Mouse (Mus musculus): ENCODE measurements at regions not wholly inside any gene's neighbourhood (a gene's known extent, or its start where the extent isn't known, plus 50 kb on each side); places are given as distances from the start of the nearest gene placed in this dataset.
"Not testable (repeated sequence)": the region's sequence is repeated elsewhere in the genome, so short reads cannot be mapped to it uniquely, and the experiment has no call there.

GRCm38 (mm10) chr5:149857019-149857418 lies 161.5 kb upstream of the Rxfp2 start:
- Histone ChIP-seq H3K4me2 (no peak overlapping the region), H3K36me3 (no peaks in the 10 kb centered on the region)

GRCm38 (mm10) chr5:149861489-149861962 lies 156.9 kb upstream of the Rxfp2 start:
- peak; percentile 66; the same call in 1 of the 2 replicates for ATAC-seq (ENCODE audit: low FRiP score)
- no peaks in the 10 kb centered on the region for H3K36me3 ChIP-seq
- no peak overlapping the region for H3K4me2 ChIP-seq
- H3K27ac ChIP-seq, result no peak overlapping the region
- no peaks in the 10 kb centered on the region for H3K4me1 ChIP-seq (replicated peaks)
- no peak overlapping the region for H3K4me3 ChIP-seq
- H3K27me3 ChIP-seq, result no peaks in the 10 kb centered on the region
- WGBS, result 48% methylated on average over 4 of the region's 4 CpGs
- no peaks in the 10 kb centered on the region for H3K9me3 ChIP-seq
- H3K9ac ChIP-seq, result no peak overlapping the region

More at GRCm38 (mm10) chr5:149857019-149857418, 161.5 kb upstream of the Rxfp2 start:
- H3K4me3 ChIP-seq, result no peak overlapping the region
- H3K27ac ChIP-seq, result no peak overlapping the region
- no peaks in the 10 kb centered on the region for H3K9me3 ChIP-seq
- H3K4me1 ChIP-seq (replicated peaks), result no peaks in the 10 kb centered on the region
- no peak overlapping the region for H3K9ac ChIP-seq
- ATAC-seq (ENCODE audit: low FRiP score), result no peak
- H3K27me3 ChIP-seq, result no peaks in the 10 kb centered on the region
- 63% methylated on average over 1 of the region's 1 CpGs for WGBS

GRCm38 (mm10) chr5:149867926-149868325 lies 150.5 kb upstream of the Rxfp2 start:
- H3K9ac ChIP-seq, result no peak overlapping the region
- H3K4me3 ChIP-seq, result no peak overlapping the region
- no peak overlapping the region for H3K27ac ChIP-seq
- ATAC-seq (ENCODE audit: low FRiP score), result no peak
- 73% methylated on average over 7 of the region's 7 CpGs for whole genome bisulfite sequencing
- H3K4me1 ChIP-seq (replicated peaks), result peaks cover 12% of the 10 kb centered on the region
- no peak overlapping the region for H3K4me2 ChIP-seq
- no peaks in the 10 kb centered on the region for H3K27me3 ChIP-seq
- H3K36me3 ChIP-seq, result no peaks in the 10 kb centered on the region
- no peaks in the 10 kb centered on the region for H3K9me3 ChIP-seq

GRCm38 (mm10) chr5:149869441-149869840 lies 149.0 kb upstream of the Rxfp2 start:
- Histone ChIP-seq H3K4me1 (replicated peaks) (peaks cover 12% of the 10 kb centered on the region), H3K36me3 (no peaks in the 10 kb centered on the region), H3K27ac (no peak overlapping the region), H3K9me3 (no peaks in the 10 kb centered on the region), H3K4me2 (no peak overlapping the region), H3K9ac (no peak overlapping the region), H3K27me3 (0 out of 2 replicates have a peak, but pooled peaks cover 6% of the 10 kb centered on the region), H3K4me3 (no peak overlapping the region)
- no peak for ATAC-seq (ENCODE audit: low FRiP score)
- WGBS, result 91% methylated on average over 5 of the region's 5 CpGs

- no peak for ATAC-seq (ENCODE audit: low FRiP score)
- no peaks in the 10 kb centered on the region for H3K9me3 ChIP-seq
- peaks cover 12% of the 10 kb centered on the region for H3K4me1 ChIP-seq (replicated peaks)
- H3K27ac ChIP-seq, result no peak overlapping the region
- H3K4me2 ChIP-seq, result no peak overlapping the region
- no peak overlapping the region for H3K9ac ChIP-seq
- WGBS, result 93% methylated on average over 2 of the region's 2 CpGs
- H3K4me3 ChIP-seq, result no peak overlapping the region
- H3K27me3 ChIP-seq, result 0 out of 2 replicates have a peak, but pooled peaks cover 6% of the 10 kb centered on the region
- no peaks in the 10 kb centered on the region for H3K36me3 ChIP-seq
Observed at GRCm38 (mm10) chr5:149870596-149870995, 147.9 kb upstream of the Rxfp2 start.

- no peak overlapping the region for H3K27ac ChIP-seq
- 4% methylated on average over 2 of the region's 2 CpGs for WGBS
- peaks cover 12% of the 10 kb centered on the region for H3K4me1 ChIP-seq (replicated peaks)
- no peak overlapping the region for H3K4me3 ChIP-seq
- no peak overlapping the region for H3K9ac ChIP-seq
- 0 out of 2 replicates have a peak, but pooled peaks cover 6% of the 10 kb centered on the region for H3K27me3 ChIP-seq
- H3K4me2 ChIP-seq, result no peak overlapping the region
- no peak for ATAC-seq (ENCODE audit: low FRiP score)
- no peaks in the 10 kb centered on the region for H3K36me3 ChIP-seq
- no peaks in the 10 kb centered on the region for H3K9me3 ChIP-seq
Observed at GRCm38 (mm10) chr5:149871521-149871920, 147.0 kb upstream of the Rxfp2 start.

- Histone ChIP-seq H3K4me2 (no peak overlapping the region), H3K27me3 (0 out of 2 replicates have a peak, but pooled peaks cover 6% of the 10 kb centered on the region), H3K27ac (no peak overlapping the region), H3K9me3 (no peaks in the 10 kb centered on the region), H3K4me3 (no peak overlapping the region), H3K36me3 (no peaks in the 10 kb centered on the region), H3K4me1 (replicated peaks) (peaks cover 12% of the 10 kb centered on the region), H3K9ac (no peak overlapping the region)
- WGBS, result 32% methylated on average over 9 of the region's 9 CpGs
- ATAC-seq (ENCODE audit: low FRiP score), result no peak
Observed at GRCm38 (mm10) chr5:149873482-149874002, 144.9 kb upstream of the Rxfp2 start.

GRCm38 (mm10) chr5:149874342-149874741 lies 144.1 kb upstream of the Rxfp2 start:
- Histone ChIP-seq H3K9ac (no peak overlapping the region), H3K36me3 (no peaks in the 10 kb centered on the region), H3K27me3 (0 out of 2 replicates have a peak, but pooled peaks cover 6% of the 10 kb centered on the region), H3K4me1 (replicated peaks) (peaks cover 8% of the 10 kb centered on the region; the same call in 1 of the 2 replicates), H3K9me3 (no peaks in the 10 kb centered on the region), H3K4me3 (no peak overlapping the region), H3K4me2 (no peak overlapping the region), H3K27ac (no peak overlapping the region)
- WGBS, result 92% methylated on average over 2 of the region's 2 CpGs
- ATAC-seq (ENCODE audit: low FRiP score), result no peak

GRCm38 (mm10) chr5:149892453-149892852 lies 126.0 kb upstream of the Rxfp2 start:
- not testable (repeated sequence) for H3K27me3 ChIP-seq; H3K9me3 ChIP-seq; H3K4me3 ChIP-seq; H3K4me1 ChIP-seq (replicated peaks); ATAC-seq (ENCODE audit: low FRiP score); H3K9ac ChIP-seq; H3K27ac ChIP-seq; H3K36me3 ChIP-seq; H3K4me2 ChIP-seq

- Histone ChIP-seq H3K4me2 (no peak overlapping the region), H3K4me1 (replicated peaks) (peaks cover 3% of the 10 kb centered on the region; the same call in 1 of the 2 replicates), H3K27ac (no peak overlapping the region), H3K27me3 (no peaks in the 10 kb centered on the region), H3K4me3 (no peak overlapping the region), H3K9ac (no peak overlapping the region), H3K36me3 (no peaks in the 10 kb centered on the region), H3K9me3 (no peaks in the 10 kb centered on the region)
- WGBS, result 61% methylated on average over 3 of the region's 3 CpGs
- ATAC-seq (ENCODE audit: low FRiP score), result no peak
Observed at GRCm38 (mm10) chr5:149906927-149907326, 111.5 kb upstream of the Rxfp2 start.

- H3K27me3 ChIP-seq, result no peaks in the 10 kb centered on the region
- H3K4me1 ChIP-seq (replicated peaks), result peaks cover 3% of the 10 kb centered on the region; the same call in 1 of the 2 replicates
- H3K4me3 ChIP-seq, result no peak overlapping the region
- no peaks in the 10 kb centered on the region for H3K36me3 ChIP-seq
- no peaks in the 10 kb centered on the region for H3K9me3 ChIP-seq
- 74% methylated on average over 4 of the region's 4 CpGs for WGBS
- no peak overlapping the region for H3K9ac ChIP-seq
- no peak overlapping the region for H3K27ac ChIP-seq
- ATAC-seq (ENCODE audit: low FRiP score), result no peak
- H3K4me2 ChIP-seq, result no peak overlapping the region
Observed at GRCm38 (mm10) chr5:149908376-149909078, 109.9 kb upstream of the Rxfp2 start.

GRCm38 (mm10) chr5:149909108-149909739 lies 109.3 kb upstream of the Rxfp2 start:
- H3K9ac ChIP-seq, result no peak overlapping the region
- peak overlapping the region; percentile 44; the same call in 1 of the 2 replicates for H3K27ac ChIP-seq
- no peaks in the 10 kb centered on the region for H3K27me3 ChIP-seq
- 71% methylated on average over 13 of the region's 13 CpGs for WGBS
- no peak overlapping the region for H3K4me3 ChIP-seq
- no peak overlapping the region for H3K4me2 ChIP-seq
- ATAC-seq (ENCODE audit: low FRiP score), result no peak
- H3K9me3 ChIP-seq, result no peaks in the 10 kb centered on the region
- peaks cover 3% of the 10 kb centered on the region; the same call in 1 of the 2 replicates for H3K4me1 ChIP-seq (replicated peaks)
- H3K36me3 ChIP-seq, result no peaks in the 10 kb centered on the region

Measured in hindbrain, embryonic 13.5 days (tissue).